Mouse (Mus musculus): Measurements from ENCODE around the gene Clca3a2. TPM values are rescaled to one million over a fixed set of nuclear protein-coding genes. Genes with fewer than 3 reads are reported as not detected.

Gene Clca3a2
- total RNA-seq, 2 experiments from 2014 or later = 1.5 to 2.0 TPM

Other genes starting within 250 kb of the Clca3a2 start
- 10 to 100 TPM; 20.8 to 23.2 TPM for gene Hs2st1, start 249.3 kb downstream of the Clca3a2 start, total RNA-seq (2021)
- 100 to 1,000 TPM; 224 to 252 TPM for gene Selenof, start 249.2 kb downstream of the Clca3a2 start, total RNA-seq (2021)
- 100 to 1,000 TPM; 260 to 261 TPM for gene Sh3glb1, start 99.2 kb downstream of the Clca3a2 start, total RNA-seq (2021)
- gene Clca3a1, start 58.5 kb downstream of the Clca3a2 start, total RNA-seq (2021) = 10 to 100 TPM; 11.1 to 12.2 TPM
- gene Clca3b, start 29.9 kb upstream of the Clca3a2 start, total RNA-seq (2021) = not detected
- not detected for gene Clca4b, start 113.0 kb upstream of the Clca3a2 start, total RNA-seq (2021)
- gene Clca4a, start 155.6 kb upstream of the Clca3a2 start, total RNA-seq (2021) = not detected
- not detected for gene Clca1, start 213.3 kb upstream of the Clca3a2 start, total RNA-seq (2021)

All from heart, postnatal 4 days (tissue).